Mouse (Mus musculus) G1E (cell line): ENCODE data around the gene Kifc1.

Experiments
- CTCF ChIP-seq: IDR thresholded peaks from 2 replicates; pipeline ENCODE4 v1.5.1; 2012; ENCODE audit warnings: low read depth, low read length, inconsistent platforms, mixed read lengths
- GATA1 ChIP-seq: IDR thresholded peaks from 2 replicates; pipeline ENCODE4 v1.6.1; 2012; ENCODE audit warnings: borderline replicate concordance, low read length, inconsistent platforms, mixed read lengths

GRCm38 (mm10) chr17:33928251-33928947, 37.9 kb upstream of the Kifc1 start:
- TF ChIP-seq CTCF = no peak
- no peak for TF ChIP-seq GATA1
